Mouse (Mus musculus) gastrocnemius, postnatal 10 days (tissue): Measurements from ENCODE around the gene A830005F24Rik. TPM values are rescaled to one million over a fixed set of nuclear protein-coding genes. Genes with fewer than 3 reads are reported as not detected.
"Not testable (repeated sequence)": the region's sequence is repeated elsewhere in the genome, so short reads cannot be mapped to it uniquely, and the experiment has no call there.

Experiments
- DNase-seq: peaks from one replicate; pipeline ENCODE4 v3.0.0; 2021; ENCODE audit warnings: mixed read lengths
- long read RNA-seq, 2 experiments: library from polyadenylated mRNA; stranded (forward); transcript quantifications; one replicate each; pipeline ENCODE4 v2.0.0; 2021
- total RNA-seq, 2 experiments: library from RNA; stranded (reverse); gene quantifications; 2 replicates each; pipeline ENCODE4 v1.2.3; 2021

Gene A830005F24Rik
- not detected for total RNA-seq
- long read RNA-seq, experiment 1, result 0 reads
- long read RNA-seq, experiment 2, result 0 reads

DNA sequence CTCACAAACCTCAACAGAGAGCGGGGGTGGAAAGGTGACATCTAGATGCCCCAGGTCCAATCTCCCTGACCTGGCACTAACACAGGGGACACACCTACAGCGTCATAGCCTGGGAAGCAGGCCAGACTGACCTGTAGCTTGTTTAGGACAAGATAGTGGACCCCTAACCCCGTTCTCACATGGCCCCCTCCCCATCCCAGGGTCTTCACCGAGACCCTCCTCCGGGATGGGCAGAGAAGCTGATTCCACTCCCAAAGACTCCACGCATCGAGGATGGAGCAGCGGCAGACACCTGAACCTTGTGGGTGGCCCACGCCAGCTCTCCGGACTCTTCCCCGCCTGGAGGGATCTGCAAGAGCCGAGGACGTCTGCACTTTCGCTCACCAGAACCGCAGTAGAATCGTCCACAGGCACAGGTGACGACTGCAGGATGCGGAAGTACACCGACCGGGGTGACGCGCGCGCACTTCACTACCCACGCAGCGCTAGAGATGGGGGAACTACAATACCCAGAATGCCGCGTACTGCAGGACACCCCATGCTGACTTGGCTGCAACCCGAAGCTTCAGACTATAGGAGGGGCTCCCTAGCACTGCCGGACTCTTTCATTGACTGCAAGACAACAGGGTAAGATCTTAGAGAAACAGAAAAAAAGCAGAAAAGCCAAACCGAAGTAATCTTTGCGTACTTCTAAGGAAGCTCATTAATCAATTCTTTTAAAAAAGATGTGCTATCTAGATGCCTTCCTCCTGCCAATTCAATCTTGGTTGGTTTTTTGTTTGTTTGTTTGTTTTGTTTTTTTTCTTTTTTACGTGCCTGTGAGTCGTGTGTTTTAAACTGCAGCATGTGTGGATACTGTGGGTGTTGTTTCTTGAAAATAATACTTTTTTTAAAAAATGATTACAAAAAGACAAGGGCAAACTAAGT lies at the start of gene A830005F24Rik, which contains the start of gene Zfp169:
A830005F24Rik (plus strand) TSS at position 568 of the 927 bp plus-strand sequence.
Zfp169 (minus strand) TSS at position 449 of the 927 bp plus-strand sequence.
- DNase-seq, result peak; percentile 61

DNA sequence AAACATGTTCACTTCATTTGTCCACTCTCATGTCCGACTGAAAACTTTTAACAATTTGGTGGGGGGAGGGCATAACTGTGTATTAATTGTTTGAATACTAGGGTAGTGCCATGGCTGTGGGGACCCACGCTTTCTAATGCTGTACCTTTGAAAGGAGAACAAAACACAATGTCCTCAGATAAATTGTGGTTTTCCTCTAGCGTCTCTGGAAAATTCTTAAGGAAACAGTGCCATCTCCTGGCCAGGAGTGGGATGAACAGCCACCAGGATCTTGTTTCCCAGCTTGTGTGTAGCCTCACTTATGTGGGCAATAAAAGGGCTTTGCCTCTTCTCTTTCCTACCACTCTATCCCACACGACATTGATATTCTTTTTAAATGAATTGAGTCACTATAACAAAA lies 49.2 kb upstream of the A830005F24Rik start:
- peak; percentile 56 for DNase-seq

DNA sequence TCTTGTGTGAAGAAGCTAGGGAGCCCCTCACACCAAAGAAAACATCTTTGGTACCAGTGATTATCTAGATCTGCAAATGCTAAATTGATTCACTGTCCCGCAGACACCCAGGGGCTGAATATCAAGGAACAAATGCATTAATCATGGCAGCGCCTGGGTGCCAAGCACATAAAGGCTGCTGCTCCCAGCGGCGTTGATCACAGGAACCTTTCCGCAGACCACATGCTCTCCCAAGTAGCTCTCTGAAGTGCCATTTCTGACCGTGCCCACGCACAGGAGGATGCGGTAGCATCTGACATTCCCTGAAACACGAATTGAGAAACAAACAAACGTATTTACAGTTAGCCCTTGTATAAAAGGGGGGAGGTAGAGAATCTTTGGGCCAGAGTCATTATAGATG lies 47.2 kb upstream of the A830005F24Rik start:
- DNase-seq, result no peak

DNA sequence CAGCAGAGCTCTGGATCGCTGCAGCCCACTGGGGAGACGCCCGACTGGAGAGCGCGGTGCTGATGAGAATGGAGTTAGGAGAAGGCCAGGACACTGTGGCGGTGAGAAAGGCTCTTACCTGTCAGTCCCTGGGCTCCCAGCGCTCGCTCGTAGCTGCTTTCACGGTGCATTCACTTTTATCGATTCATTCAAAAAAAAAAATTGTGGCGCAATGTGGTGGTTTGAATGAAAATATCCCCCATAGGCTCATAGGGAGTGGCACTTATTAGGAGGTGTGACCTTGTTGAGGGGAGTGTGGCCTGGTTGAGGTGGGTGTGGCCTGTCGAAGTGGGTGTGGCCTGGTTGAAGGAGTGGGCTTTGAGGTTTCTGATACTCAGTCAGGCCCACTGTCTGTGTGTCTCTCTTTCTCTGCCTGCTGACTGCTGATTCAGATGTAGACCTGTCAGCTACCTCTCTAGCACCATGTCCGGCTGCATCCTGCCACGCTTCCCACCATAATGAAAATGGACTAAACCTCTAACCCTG lies 44.7 kb upstream of the A830005F24Rik start:
- no peak for DNase-seq

DNA sequence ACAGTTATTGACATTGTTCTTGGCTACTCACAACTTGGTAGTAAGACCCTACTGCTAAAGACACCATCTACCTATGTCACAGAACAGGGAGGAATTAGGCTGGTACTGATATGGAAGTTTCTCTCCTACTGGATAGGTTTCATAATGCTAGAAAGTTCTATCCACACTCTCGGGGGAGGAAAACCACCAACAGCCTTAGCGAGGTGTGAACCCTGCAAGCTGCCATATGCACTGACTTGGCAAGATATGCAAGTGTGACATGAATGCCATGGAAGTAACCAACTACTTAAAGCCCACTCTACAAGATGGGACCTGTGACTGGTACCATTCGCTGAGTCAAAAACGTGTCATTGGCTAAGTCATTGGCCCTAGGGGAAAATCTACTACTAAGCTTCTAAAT lies 29.8 kb upstream of the A830005F24Rik start:
- DNase-seq, result no peak

DNA sequence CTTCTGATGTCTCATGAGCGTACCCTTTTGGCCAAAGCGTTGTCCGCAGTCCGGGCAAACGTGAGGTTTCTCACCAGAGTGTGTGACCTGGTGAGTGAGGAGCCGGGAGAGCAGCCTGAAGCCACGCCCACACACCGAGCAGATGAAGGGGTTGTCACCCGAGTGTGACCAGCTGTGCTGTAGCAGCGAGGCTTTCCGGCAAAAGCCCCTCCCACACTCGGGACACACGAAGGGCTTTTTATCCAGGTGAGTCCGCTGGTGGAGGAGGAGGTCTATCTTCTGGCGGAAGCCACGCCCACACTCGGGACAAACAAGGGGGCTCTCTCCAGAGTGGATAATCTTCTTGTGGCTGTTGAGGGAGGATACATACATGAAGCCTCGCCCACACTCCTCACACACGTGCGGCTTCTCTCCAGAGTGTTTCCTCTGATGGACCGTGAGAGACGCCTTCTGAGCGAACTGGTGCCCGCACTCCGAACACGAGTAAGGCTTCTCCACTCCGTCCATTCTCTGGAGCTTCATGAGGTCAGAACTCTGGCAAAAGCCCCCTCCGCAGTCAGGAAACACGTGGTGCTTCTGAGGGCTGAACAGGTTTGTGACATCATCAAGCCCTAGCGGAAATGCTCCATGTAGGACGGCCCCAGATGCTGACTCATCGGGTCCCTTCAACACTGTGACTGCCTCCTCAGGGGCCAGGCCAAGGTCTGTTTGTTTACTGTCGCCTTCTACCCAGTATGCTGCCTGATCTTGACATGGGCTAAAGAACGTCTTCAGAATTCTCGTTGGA lies 22.8 kb upstream of the A830005F24Rik start:
- DNase-seq, result no peak

DNA sequence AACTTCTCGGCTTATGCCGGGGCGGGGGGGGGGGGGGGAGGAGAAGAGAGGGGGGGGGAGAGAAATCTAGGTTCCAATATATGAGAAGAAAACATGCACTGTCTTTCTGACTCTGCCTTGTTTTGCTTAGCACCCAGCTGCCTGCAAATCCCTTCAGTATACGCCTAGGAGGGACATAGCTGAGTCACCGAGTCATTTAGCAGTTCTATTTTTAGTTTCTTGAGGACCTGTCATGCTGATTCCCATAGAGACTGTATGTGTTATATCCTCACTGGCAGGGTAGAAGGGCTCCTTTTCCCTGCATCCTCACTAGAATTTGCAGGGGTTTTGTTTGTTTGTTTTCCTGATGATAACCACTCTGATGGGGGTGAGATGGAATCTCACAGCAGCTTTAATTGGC lies 20.2 kb upstream of the A830005F24Rik start:
- DNase-seq, result no peak

DNA sequence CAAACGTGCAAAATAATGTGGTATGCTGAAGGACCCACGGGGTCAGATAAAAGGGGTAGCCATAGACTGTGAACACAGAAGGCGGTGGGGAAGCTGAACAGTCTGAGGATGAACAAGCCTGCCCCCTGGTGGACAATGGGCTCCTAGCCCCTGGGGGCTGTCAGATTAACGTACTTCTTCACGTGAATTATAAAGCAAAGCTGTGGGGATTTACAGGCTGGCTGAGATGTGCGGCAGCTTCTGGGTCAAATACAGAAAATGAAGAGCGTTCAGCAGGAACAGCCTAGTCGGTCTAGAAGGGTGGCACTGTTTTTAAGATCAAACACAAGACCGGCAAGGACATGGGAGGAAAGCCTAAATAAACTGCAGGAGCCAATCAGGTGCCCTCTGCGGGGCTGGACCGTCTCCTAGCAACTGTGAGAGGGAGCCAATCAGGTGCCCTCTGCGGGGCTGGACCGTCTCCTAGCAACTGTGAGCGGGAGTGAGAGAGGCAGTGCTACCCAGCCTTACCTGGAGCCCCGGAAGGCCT lies 15.6 kb upstream of the A830005F24Rik start:
- DNase-seq, result peak; percentile 65

DNA sequence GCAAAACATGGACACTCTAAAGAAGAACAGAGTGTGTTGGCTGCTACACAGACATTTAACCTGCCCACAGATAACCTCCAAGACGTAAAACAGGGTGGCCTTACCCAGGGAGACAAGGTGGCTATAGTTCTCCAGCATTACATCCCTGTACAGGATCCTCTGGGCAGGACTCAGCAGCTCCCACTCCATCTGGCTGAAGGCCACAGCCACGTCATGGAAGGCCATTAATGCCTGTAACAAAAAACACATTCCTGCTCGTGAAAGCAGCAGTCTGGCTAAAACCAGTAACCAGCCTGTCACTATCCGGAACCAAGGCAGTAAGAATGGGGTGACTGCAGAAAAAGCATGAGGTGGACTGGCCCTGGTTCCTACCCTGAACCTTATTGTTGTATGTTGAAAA lies 14.7 kb upstream of the A830005F24Rik start:
- peak; percentile 54 for DNase-seq

DNA sequence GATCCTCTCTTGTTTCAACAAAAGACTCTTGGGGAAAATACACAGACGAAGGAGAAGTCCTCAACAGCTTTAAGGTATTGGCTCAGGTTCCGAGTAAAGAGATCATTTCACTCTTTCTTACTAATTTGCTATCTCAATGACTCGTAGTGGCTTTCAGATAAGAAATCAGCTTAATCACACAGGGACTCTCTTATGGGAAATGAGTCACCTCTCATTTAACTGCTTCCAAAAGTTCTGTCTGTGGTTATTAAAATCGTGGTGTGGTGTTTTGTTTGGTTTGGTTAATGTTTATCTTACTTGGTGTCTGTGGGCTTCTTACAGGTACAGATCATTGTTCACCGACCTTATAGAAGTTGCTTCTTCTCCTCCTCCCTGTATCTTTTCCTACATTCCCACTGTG lies 10.9 kb upstream of the A830005F24Rik start:
- no peak for DNase-seq

DNA sequence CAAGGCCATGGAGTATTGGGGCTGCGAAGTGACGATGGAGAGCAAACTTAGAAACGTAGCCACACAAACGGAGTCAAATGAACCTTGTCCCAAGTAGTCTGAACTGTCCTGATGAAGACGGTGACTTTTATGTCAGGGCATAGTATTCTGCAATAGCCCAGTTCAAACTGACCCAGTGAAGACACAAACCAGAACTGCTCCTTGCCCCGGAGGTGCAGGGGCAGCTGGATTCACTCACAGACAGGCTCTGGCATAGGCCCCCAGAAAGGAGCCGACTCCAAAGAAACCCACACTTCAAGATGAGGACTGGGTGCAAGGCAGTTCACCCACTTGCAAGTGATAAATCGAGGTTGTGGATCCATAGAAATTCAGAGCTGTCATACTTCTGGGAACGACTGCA lies 4.7 kb upstream of the A830005F24Rik start:
- DNase-seq, result no peak

DNA sequence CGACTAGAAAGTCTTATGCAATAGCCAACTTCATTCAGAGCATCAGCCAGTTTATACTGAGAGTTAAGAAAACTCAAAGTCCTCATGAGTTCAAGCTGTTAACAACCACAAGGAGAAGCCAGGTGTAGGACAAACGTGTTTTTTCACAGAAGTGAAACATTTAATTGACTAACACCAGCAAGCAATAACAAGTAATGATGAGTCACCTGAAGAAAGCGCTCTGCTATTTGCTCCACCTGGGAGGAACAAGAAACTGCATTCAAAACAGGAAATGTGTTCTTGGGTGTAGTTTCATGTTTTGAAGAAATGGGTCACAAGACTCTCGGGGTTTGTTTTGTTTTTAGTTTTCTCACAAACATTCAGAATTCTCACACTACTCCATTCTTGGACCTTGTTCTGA lies 2.5 kb downstream of the A830005F24Rik start:
- DNase-seq, result no peak

DNA sequence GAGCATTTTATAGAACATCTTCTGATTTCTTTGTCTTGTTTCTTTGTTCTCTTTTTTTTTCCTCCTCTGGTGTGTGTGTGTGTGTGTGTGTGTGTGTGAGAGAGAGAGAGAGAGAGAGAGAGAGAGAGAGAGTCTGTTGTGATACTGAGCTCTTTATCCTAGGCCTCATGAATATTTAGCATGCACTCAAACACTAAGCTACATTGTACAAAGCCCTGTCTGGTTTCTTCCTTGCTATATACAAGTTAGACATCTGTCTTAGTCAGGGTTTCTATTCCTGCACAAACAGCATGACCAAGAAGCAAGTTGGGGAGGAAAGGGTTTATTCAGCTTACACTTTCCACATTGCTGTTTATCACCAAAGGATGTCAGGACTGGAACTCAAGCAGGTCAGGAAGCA lies 5.8 kb downstream of the A830005F24Rik start:
- not testable (repeated sequence) for DNase-seq

DNA sequence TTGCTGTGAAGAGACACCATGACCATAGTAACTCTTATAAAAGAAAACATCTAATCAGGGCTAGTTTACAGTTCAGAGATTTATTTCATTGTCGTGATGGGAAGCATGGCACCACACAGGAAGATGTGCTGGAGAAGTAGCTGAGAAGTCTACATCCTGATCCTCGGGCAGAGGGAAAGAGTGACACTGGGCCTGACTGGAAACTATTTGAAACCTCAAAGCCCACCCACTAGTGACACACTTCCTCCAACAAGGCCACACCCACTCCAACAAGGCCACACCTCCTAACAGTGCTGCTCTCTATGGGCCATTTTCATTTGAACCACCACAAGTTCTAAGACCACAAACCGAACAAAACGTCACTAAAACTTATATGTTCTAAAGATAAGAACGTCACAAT lies 12.4 kb downstream of the A830005F24Rik start:
- DNase-seq, result no peak

DNA sequence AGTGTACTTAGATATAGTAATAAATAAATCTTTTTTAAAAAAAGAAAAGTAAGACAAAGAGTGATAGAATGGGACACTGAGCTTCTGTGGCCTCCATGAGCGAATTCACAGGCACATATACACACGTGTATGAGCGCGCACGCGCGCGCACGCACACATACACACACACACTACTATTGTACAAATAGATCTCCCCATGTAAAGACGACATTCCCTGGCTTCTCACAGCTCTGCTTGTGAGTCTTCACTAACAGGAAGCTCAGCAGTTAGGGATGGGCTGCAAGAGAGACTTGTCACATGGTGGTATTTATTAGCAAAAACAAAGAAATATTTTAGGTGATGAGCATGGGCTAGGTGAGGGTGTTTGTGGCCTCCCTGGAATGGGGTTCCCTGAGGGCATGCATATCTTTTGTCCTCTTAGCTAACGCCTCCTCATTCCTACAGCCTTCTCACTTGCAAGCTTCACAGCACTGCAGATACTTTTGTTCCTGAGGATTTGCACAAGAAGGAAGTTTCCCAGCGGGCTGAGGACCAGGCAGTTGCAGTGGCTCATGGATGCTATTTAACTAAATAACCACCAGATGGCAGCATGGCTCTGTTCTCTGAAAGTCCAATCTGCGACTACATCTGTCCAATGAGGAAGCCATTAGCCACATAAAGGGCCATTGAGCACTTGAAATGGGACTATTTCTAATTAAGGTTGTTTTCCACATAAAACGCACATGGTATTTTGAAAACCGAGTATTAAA lies 14.9 kb downstream of the A830005F24Rik start:
- DNase-seq, result peak; percentile 23

DNA sequence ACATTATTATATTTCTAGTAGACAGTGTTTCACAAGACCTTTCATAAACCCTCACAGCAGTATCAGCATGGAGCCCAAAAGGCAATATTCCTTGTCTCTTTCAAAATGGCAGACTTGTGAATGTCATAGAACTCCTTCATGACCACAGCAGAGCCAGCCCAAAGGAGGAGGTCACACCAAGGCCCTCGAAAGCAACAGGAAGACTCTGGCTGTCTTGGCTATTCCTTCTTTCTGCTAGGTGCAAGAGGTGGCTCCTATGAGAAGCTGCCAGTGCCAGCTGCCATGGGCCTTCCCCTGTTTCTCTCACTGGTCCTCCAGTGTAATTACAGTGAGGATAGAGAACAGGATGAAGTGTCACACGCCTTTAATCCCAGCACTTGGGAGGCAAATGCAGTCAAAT lies 15.7 kb downstream of the A830005F24Rik start:
- DNase-seq, result no peak

DNA sequence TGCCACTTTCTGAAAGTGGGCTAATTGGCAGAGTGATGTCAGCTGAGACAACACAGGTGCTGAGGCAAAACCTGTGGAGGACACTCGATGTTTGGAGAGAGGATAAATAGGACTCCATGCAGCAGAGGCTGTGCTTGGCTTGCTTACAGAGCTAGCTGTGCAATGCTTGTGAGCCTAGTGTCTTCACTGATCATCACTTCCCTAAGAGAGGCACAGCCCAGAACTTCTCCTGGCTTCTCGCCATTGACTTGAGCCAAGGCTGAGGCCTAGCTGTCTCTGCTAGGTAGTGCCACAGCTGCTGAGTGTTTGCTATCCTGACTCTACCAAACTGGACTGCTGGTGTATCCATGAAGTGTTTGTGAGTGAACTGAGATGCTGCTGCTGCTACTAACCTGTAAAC lies 17.3 kb downstream of the A830005F24Rik start:
- DNase-seq, result peak; percentile 64

DNA sequence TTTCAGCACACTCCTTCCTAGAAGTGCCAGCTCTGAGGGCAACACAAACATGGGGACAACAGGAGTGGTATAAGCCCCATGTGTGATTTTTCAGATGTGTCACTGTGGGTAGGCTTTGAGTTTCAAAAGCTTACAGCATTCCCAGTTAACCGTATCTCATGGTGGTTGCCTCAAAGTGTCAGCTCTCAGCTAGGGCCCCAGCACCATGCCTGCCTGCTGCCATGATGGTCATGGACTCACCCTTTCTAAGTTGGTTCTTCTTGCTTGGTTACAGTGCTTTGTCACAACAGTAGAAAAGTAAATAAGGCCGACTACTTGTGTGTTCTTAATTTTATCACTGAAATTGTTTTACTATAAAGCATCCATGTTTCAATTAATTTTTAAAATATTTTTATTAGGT lies 18.1 kb downstream of the A830005F24Rik start:
- no peak for DNase-seq

DNA sequence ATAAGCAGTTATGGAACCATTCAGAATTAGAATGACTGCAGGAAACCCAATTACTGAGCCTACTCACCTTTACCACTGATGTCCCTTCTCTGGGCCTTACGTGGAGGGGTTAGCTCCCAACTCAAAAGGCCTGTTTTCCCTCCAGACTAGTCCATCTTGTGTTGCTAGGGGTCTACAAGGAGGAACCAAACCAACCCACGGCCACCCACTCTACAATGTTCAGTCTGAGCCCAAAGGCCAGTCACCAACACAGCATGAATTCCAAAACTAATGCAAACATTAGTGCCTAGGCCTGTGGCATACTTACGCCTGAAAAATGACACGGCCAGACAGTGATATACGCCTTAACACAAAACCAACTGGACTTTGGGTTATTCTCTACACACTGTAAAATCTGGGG lies 20.1 kb downstream of the A830005F24Rik start:
- no peak for DNase-seq

DNA sequence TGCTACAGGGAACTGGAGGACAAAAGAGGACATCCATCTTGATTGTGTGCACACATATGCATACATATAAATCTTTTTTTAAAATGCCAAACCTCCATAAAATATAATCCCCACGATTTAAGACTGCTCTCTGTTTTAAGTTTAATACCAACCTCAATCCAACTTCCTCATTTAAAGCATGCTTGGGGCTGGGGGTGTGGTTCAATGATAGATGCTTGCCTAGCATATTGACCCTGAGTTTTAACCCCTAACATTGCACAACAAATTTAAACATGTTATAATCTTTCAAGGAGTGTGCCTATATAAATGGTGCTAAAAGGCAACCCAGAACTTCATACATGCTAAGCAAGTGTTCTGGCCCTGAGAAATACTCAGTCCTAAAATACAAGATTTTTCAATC lies 27.1 kb downstream of the A830005F24Rik start:
- no peak for DNase-seq

DNA sequence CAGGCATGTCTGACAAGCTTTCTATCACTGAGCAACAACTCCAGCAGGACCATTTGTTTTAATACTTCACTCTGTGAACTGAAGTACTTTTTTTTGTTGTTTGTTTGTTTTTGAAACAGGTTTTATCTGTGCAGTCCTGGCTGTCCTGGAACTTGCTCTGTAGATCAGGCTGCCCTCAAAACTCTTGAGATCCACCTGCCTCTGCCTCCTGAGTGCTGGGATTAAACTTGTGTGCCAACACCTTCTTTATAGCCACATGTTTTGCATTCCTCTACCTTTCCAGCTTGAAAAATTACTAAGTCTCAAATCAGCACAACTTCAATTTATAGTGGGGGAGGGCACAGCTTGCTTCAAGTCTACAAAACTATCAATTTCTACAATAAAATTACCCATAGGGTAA lies 31.0 kb downstream of the A830005F24Rik start:
- DNase-seq, result no peak

DNA sequence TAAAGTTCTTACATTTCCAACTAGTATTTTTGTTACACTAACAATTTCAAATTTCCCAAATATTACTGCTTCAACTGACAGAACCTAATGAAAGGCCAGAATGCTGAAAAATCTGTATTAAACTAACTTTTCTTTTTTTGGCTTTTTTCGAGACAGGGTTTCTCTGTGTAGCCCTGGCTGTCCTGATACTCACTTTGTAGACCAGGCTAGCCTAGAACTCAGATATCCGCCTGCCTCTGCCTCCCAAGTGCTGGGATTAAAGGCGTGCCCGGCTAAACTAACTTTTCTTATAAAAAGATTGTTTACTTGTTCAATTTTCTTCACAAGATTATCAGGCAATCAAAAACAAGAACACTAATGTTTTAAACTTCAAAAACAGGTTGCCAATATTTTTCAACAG lies 31.5 kb downstream of the A830005F24Rik start:
- DNase-seq, result no peak
